Mouse (Mus musculus): ENCODE results near the gene Mrpl55. TPM values are rescaled to one million over a fixed set of nuclear protein-coding genes. Genes with fewer than 3 reads are reported as not detected.

Mrpl55 gene
- polyA plus RNA-seq (2014; fragmentation: Illumina TruSeq; extraction: RNeasy Lipid Tissue Mini Kit (QIAGEN cat#74804); ENCODE audit: low read depth, low replicate concordance): 11.4 TPM

DNA sequence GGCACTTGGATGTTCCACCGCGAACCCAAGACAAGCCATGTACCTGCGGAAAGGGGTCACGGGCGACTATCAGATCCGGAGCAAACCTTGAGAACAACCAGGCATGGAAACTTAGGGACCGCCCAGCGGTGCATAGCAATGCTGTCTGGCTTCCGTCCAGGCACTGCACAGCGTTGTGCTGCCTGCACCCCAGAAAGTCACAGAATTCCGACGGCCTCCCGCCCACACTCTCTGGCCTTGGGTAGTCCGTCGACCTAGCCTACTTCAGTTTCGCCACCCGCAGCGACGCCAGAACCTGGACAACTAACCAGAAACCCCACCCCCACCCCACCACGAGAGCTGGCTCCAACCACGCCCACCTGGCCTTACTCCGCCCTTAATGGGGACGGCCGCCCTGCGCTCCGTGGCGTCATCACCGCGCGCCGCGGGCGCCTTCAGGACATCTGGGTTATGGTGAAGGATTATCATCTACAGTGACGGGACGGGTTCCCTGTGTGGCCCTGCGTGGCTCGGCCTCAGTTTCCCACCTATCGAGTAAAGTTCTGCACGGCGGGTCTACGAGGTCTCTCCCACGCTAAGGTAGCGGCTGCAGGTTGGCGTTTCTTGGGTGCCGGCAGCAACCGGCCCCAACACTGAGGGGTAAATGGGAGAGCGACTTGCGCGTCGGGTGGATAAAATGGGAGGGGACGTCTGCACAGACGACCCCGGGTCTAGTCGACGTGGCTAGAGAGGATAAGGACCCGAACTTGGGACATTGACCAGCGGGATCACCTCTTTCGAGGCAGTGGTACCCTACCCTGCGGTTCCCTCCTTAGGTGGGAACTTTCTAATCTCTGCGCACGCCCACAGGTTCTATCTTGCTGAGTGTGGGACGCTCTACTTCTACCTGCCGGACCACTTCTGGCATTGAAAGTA is at the start of gene Mrpl55:
Mrpl55 (plus strand) TSS at position 406 of the 915 bp plus-strand sequence.

DNA sequence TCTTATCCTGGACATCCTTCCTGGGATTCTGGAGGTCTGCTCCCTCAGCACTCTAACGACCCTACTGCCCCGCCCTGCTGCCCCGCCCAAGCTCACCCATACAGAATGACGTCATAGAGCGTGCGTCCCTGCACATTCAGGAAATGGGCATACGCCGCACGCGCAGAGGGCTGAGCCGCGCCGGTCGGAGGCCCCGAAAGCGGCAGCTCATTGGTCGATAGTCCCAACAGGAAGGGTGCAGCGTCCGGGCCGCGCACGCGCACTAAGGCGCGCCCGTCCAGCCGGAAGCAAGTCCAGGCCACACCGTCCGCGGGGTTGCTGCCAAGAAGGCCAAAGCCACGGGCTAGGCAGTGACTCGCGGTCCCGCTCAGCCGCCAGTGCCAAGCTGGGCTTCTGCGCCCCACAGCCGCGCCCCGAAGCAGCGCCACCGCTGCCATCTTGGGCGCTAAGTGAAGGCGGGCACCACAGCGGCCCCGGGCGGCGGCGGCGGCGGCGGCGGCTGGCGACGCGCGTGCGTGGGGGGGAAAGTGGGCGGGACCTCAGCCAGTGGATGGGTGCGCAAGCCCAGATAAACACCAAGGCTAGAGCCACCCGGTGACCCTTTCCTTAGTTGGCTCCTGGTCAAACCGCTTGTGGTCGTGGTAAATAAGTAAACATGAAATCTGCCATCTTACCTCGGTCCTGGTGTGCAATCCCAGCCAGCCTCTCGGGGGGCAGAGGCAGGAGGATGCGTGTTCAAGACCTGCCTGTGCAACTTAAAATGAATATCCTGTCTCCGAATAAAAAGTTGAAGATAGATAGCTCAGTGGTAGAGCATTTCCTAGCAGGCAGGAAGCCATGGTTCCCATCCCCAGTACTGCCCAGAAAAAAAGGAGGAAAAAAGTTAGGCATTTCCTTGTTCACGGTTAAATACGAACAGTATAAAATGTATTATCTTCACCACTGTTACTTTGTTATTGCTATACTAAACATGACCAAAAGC is 38.7 kb upstream of the Mrpl55 start, which contains the start of gene Iba57:
Iba57 (minus strand) TSS at position 485 of the 982 bp plus-strand sequence.

DNA sequence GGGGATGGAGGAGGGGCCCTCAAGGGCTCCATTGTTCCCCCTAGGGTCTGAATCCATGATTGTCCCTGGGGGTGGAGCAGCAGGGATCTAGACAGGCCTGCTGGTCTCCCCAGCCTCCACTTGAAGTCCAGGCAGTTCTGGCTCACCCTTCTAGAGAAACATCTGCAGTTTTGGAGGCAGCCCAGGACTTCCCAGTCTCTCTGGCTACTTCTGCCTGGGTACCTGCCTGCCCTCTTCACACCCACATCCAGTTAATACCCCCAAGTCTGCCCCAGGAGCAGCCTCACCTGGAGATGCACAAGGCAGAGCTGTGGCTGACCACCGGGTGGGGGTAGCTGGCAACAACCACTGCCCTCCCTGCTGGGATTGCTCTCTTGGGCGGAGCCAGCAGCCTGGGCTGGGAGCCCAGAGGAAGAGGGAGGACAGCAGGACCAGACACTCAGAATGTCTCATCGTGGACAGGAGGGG is 19.4 kb upstream of the Mrpl55 start, which contains the start of gene Gjc2:
Gjc2 (minus strand) TSS at position 350 of the 468 bp plus-strand sequence.

DNA sequence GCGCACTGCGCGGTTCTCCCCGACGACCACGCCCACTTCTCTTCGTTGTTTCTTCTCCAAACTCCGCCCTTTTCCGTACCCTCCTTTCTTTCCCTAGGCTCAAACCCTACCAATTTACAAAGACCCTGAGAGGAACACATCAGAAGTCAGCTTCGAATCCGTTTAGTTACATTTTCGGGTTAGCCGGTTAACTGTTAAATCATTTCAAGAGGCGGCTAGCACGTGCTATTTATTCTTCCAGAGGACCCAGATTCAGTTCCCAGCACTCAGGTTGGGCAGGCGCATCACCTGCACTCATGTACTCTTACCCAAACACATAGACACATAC is 10.3 kb upstream of the Mrpl55 start, which contains the start of gene Guk1:
Guk1 (minus strand) TSS at position 154 of the 328 bp plus-strand sequence.

DNA sequence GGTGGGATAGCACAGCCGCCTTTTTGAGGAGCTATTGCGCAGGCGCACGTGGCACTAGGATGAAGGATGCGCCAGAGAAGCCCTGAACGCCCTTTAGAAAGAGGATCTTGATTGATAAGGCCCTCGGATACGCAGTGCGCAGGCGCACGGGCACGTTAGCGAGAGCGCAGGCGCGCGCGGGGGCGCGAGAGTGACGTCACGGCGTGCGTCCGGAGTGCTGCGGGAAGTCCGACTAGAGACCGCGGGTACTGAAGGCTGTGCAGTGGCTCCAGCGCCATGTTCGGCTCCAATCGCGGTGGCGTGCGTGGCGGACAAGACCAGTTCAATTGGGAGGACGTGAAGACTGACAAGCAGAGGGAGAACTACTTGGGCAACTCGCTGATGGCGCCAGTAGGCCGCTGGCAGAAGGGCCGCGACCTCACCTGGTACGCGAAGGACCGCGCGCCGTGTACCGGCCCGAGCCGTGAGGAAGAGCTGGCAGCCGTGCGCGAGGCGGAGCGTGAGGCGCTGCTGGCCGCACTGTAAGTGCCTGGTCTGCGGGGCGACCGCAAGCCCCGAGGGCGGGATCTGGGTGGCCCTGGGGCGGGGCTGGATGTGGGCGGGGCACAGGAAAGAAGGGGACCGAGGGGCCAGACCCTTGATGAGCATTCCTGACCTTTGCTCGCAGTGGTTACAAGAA is 6.0 kb downstream of the Mrpl55 start, which contains the start of gene 2310033P09Rik:
2310033P09Rik (plus strand) TSS at position 169 of the 679 bp plus-strand sequence.

DNA sequence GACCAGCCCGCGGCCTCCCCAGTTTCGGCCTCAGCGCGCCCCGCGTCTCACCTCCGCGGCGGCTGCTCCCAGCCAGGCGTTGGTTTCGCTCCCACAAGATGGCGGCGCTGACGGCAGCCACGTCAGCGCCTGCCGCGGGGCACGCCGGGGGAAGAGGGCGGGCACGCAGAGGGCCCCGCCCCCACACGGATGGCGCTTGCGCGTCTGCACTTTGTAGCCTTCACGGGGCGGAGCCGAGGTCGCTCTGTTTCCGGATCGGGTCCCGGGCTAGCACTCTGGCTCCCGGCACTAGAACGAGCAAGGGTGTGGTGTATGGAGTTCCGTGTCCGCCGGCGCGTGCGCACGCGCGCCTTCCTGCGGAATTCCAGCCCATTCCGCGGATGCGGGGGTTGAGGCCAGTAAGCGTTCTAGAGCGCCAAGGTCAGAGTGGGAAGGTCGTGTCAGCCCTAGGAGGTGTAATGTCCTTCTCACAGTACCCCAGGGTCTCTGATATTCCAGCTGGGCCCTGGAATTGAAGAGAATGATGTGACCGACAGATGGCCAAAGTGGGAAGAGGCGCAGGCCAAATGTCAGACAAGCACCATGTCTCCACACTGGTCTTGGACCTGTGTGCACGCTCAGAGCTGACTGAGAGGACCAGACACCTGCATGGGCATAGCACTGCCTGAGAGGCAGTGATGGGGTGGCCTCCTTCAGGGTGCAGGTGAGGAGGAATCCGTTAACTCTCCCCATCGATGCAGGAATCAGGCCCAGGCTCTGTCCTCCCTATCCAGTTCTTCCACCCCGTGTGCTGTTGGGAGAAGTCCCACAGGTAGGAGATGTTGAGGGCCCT is 26.1 kb downstream of the Mrpl55 start, which contains the start of gene Arf1:
Arf1 (minus strand) TSS at position 149 of the 832 bp plus-strand sequence.

Other genes starting within 250 kb of the Mrpl55 start
- gene Hist3h2a, start 247.8 kb upstream of the Mrpl55 start, polyA plus RNA-seq (2014; fragmentation: Illumina TruSeq; extraction: RNeasy Lipid Tissue Mini Kit (QIAGEN cat#74804); ENCODE audit: low read depth, low replicate concordance): 18.4 TPM
- 0.41 TPM for gene Trim17, start 247.8 kb upstream of the Mrpl55 start, polyA plus RNA-seq (2014; fragmentation: Illumina TruSeq; extraction: RNeasy Lipid Tissue Mini Kit (QIAGEN cat#74804); ENCODE audit: low read depth, low replicate concordance)
- 2.8 TPM for gene Trim11, start 224.4 kb upstream of the Mrpl55 start, polyA plus RNA-seq (2014; fragmentation: Illumina TruSeq; extraction: RNeasy Lipid Tissue Mini Kit (QIAGEN cat#74804); ENCODE audit: low read depth, low replicate concordance)
- gene Obscn, start 66.1 kb upstream of the Mrpl55 start, polyA plus RNA-seq (2014; fragmentation: Illumina TruSeq; extraction: RNeasy Lipid Tissue Mini Kit (QIAGEN cat#74804); ENCODE audit: low read depth, low replicate concordance): not detected
- gene Iba57, start 38.7 kb upstream of the Mrpl55 start, polyA plus RNA-seq (2014; fragmentation: Illumina TruSeq; extraction: RNeasy Lipid Tissue Mini Kit (QIAGEN cat#74804); ENCODE audit: low read depth, low replicate concordance): 0.76 TPM
- not detected for gene Gjc2, start 19.3 kb upstream of the Mrpl55 start, polyA plus RNA-seq (2014; fragmentation: Illumina TruSeq; extraction: RNeasy Lipid Tissue Mini Kit (QIAGEN cat#74804); ENCODE audit: low read depth, low replicate concordance)
- 5.0 TPM for gene Guk1, start 10.3 kb upstream of the Mrpl55 start, polyA plus RNA-seq (2014; fragmentation: Illumina TruSeq; extraction: RNeasy Lipid Tissue Mini Kit (QIAGEN cat#74804); ENCODE audit: low read depth, low replicate concordance)
- 1.6 TPM for gene 2310033P09Rik, start 5.8 kb downstream of the Mrpl55 start, polyA plus RNA-seq (2014; fragmentation: Illumina TruSeq; extraction: RNeasy Lipid Tissue Mini Kit (QIAGEN cat#74804); ENCODE audit: low read depth, low replicate concordance)
- gene Arf1, start 25.8 kb downstream of the Mrpl55 start, polyA plus RNA-seq (2014; fragmentation: Illumina TruSeq; extraction: RNeasy Lipid Tissue Mini Kit (QIAGEN cat#74804); ENCODE audit: low read depth, low replicate concordance): 274 TPM
- gene Wnt3a, start 88.3 kb downstream of the Mrpl55 start, polyA plus RNA-seq (2014; fragmentation: Illumina TruSeq; extraction: RNeasy Lipid Tissue Mini Kit (QIAGEN cat#74804); ENCODE audit: low read depth, low replicate concordance): not detected
- 0.16 TPM for gene Wnt9a, start 104.4 kb downstream of the Mrpl55 start, polyA plus RNA-seq (2014; fragmentation: Illumina TruSeq; extraction: RNeasy Lipid Tissue Mini Kit (QIAGEN cat#74804); ENCODE audit: low read depth, low replicate concordance)
- not detected for gene Prss38, start 173.2 kb downstream of the Mrpl55 start, polyA plus RNA-seq (2014; fragmentation: Illumina TruSeq; extraction: RNeasy Lipid Tissue Mini Kit (QIAGEN cat#74804); ENCODE audit: low read depth, low replicate concordance)
- 8.5 TPM for gene Jmjd4, start 247.6 kb downstream of the Mrpl55 start, polyA plus RNA-seq (2014; fragmentation: Illumina TruSeq; extraction: RNeasy Lipid Tissue Mini Kit (QIAGEN cat#74804); ENCODE audit: low read depth, low replicate concordance)
- gene Snap47, start 248.7 kb downstream of the Mrpl55 start, polyA plus RNA-seq (2014; fragmentation: Illumina TruSeq; extraction: RNeasy Lipid Tissue Mini Kit (QIAGEN cat#74804); ENCODE audit: low read depth, low replicate concordance): 9.6 TPM